Mouse (Mus musculus) ES-Bruce4 (cell line): ENCODE results near the gene Sox12. TPM values are rescaled to one million over a fixed set of nuclear protein-coding genes. Genes with fewer than 3 reads are reported as not detected.
A peak's percentile ranks its signal among the peaks of the same experiment; 100 is the strongest.

Experiments used
- H3K27ac ChIP-seq: 2 replicates; pipeline ENCODE4 v1.5.1; 2012; ENCODE audit warnings: low read length, inconsistent platforms; ENCODE audit not compliant: insufficient read depth
- H3K27me3 ChIP-seq: 2 replicates; pipeline ENCODE4 v1.6.1; 2012; ENCODE audit warnings: mild to moderate bottlenecking, low read length, inconsistent platforms; ENCODE audit not compliant: control insufficient read depth, poor library complexity, insufficient read depth, severe bottlenecking
- H3K36me3 ChIP-seq: 2 replicates; pipeline ENCODE4 v1.6.1; 2012; ENCODE audit warnings: inconsistent platforms, mild to moderate bottlenecking, low read length, moderate library complexity; ENCODE audit not compliant: control insufficient read depth, poor library complexity, insufficient read depth, severe bottlenecking
- H3K4me1 ChIP-seq: one replicate; pipeline ENCODE4 v1.8.1; 2011; ENCODE audit warnings: low read length; ENCODE audit not compliant: control insufficient read depth, insufficient read depth
- H3K4me3 ChIP-seq: 2 replicates; pipeline ENCODE4 v1.5.1; 2011; ENCODE audit warnings: low read depth, mild to moderate bottlenecking, low read length
- H3K9ac ChIP-seq: 2 replicates; pipeline ENCODE4 v1.6.1; 2012; ENCODE audit warnings: low read depth, mild to moderate bottlenecking, inconsistent platforms; ENCODE audit not compliant: poor library complexity, severe bottlenecking
- H3K9me3 ChIP-seq: replicated peaks from 2 replicates; pipeline ENCODE4 v1.6.1; 2012; ENCODE audit warnings: mild to moderate bottlenecking, low read length, inconsistent platforms; ENCODE audit not compliant: control insufficient read depth, poor library complexity, insufficient read depth, severe bottlenecking
- CTCF ChIP-seq: IDR thresholded peaks from one replicate; pipeline ENCODE4 v1.8.1; 2011; ENCODE audit warnings: low read depth, low read length
- EP300 ChIP-seq: IDR thresholded peaks from 2 replicates; pipeline ENCODE4 v1.6.1; 2011; ENCODE audit warnings: low read depth, low read length; ENCODE audit not compliant: insufficient read depth
- POLR2A ChIP-seq: IDR thresholded peaks from one replicate; pipeline ENCODE4 v1.8.1; 2011; ENCODE audit warnings: low read length; ENCODE audit not compliant: insufficient read depth
- polyA plus RNA-seq: library from polyadenylated mRNA; stranded (reverse); fragments of >200 nt; gene quantifications from 2 replicates; pipeline ENCODE4 v1.2.4, GENCODE M21; 2011; ENCODE audit warnings: low read depth; ENCODE audit not compliant: missing spikeins, insufficient read depth, insufficient read length

Gene Sox12
- polyA plus RNA-seq, 1 experiment, result 27.5 TPM

- Histone ChIP-seq H3K36me3 (no peaks in the 10 kb centered on the region), H3K4me3 (no peak overlapping the region), H3K27me3 (no peaks in the 10 kb centered on the region), H3K27ac (no peak overlapping the region), H3K9ac (no peak overlapping the region), H3K4me1 (no peaks in the 10 kb centered on the region), H3K9me3 (no peaks in the 10 kb centered on the region)
- TF ChIP-seq CTCF (no peak), POLR2A (no peak), EP300 (no peak)
These were observed 13.7 kb downstream of the Sox12 start for GRCm38 (mm10) chr2:152384191-152384590.

GRCm38 (mm10) chr2:152376345-152376741 is 21.5 kb downstream of the Sox12 start, which contains the start of gene Nrsn2:
Nrsn2 (minus strand) TSS chr2:152376638.
- Histone ChIP-seq H3K9me3 (no peaks in the 10 kb centered on the region), H3K36me3 (no peaks in the 10 kb centered on the region), H3K27me3 (no peaks in the 10 kb centered on the region), H3K4me1 (peaks cover 3% of the 10 kb centered on the region), H3K9ac (no peak within 1 kb of the TSS), H3K4me3 (peak within 1 kb of the TSS; percentile 12; the same call in 1 of the 2 replicates), H3K27ac (no peak within 1 kb of the TSS)
- no peak for TF ChIP-seq POLR2A
- TF ChIP-seq EP300, result no peak

- Histone ChIP-seq H3K36me3 (no peaks in the 10 kb centered on the region), H3K9me3 (no peaks in the 10 kb centered on the region), H3K9ac (no peak overlapping the region), H3K27ac (no peak overlapping the region), H3K27me3 (no peaks in the 10 kb centered on the region), H3K4me3 (peak overlapping the region; percentile 12; the same call in 1 of the 2 replicates), H3K4me1 (peaks cover 3% of the 10 kb centered on the region)
- TF ChIP-seq POLR2A (no peak), EP300 (peak; percentile 74; the same call in 1 of the 2 replicates)
These were observed 22.1 kb downstream of the Sox12 start for GRCm38 (mm10) chr2:152375652-152376344.

GRCm38 (mm10) chr2:152373547-152373946 is 24.3 kb downstream of the Sox12 start:
- H3K9ac ChIP-seq, result no peak overlapping the region
- TF ChIP-seq POLR2A (no peak), EP300 (no peak), CTCF (no peak)

GRCm38 (mm10) chr2:152372661-152373060 is 25.2 kb downstream of the Sox12 start:
- Histone ChIP-seq H3K27me3 (no peaks in the 10 kb centered on the region), H3K4me1 (peaks cover 3% of the 10 kb centered on the region), H3K27ac (no peak overlapping the region), H3K9me3 (no peaks in the 10 kb centered on the region), H3K4me3 (no peak overlapping the region), H3K9ac (no peak overlapping the region), H3K36me3 (no peaks in the 10 kb centered on the region)
- no peak for TF ChIP-seq CTCF
- no peak for TF ChIP-seq EP300
- no peak for TF ChIP-seq POLR2A

More at GRCm38 (mm10) chr2:152373547-152373946, 24.3 kb downstream of the Sox12 start:
- Histone ChIP-seq H3K36me3 (no peaks in the 10 kb centered on the region), H3K4me3 (no peak overlapping the region), H3K4me1 (peaks cover 3% of the 10 kb centered on the region), H3K27ac (no peak overlapping the region), H3K27me3 (no peaks in the 10 kb centered on the region), H3K9me3 (no peaks in the 10 kb centered on the region)

GRCm38 (mm10) chr2:152372104-152372503 is 25.8 kb downstream of the Sox12 start:
- Histone ChIP-seq H3K9ac (no peak overlapping the region), H3K27me3 (no peaks in the 10 kb centered on the region), H3K4me1 (peaks cover 5% of the 10 kb centered on the region), H3K9me3 (no peaks in the 10 kb centered on the region), H3K4me3 (no peak overlapping the region), H3K27ac (no peak overlapping the region), H3K36me3 (no peaks in the 10 kb centered on the region)
- TF ChIP-seq CTCF, result no peak
- TF ChIP-seq EP300, result no peak
- no peak for TF ChIP-seq POLR2A
